Mouse (Mus musculus): ENCODE results near the gene Slamf9. TPM values are rescaled to one million over a fixed set of nuclear protein-coding genes. Genes with fewer than 3 reads are reported as not detected.

Slamf9 gene
- total RNA-seq, 4 experiments from 2014 or later: 0.27 to 2.3 (median 1.1) TPM

- no peak for DNase-seq (ENCODE audit: low spot score)
Measured at GRCm38 (mm10) chr1:172489585-172490250, 14.6 kb downstream of the Slamf9 start.

GRCm38 (mm10) chr1:172490261-172490661 is 15.1 kb downstream of the Slamf9 start:
- DNase-seq (ENCODE audit: low spot score): peak; percentile 92

- DNase-seq (ENCODE audit: low spot score): no peak
Measured at GRCm38 (mm10) chr1:172492047-172492446, 16.9 kb downstream of the Slamf9 start.

DNA sequence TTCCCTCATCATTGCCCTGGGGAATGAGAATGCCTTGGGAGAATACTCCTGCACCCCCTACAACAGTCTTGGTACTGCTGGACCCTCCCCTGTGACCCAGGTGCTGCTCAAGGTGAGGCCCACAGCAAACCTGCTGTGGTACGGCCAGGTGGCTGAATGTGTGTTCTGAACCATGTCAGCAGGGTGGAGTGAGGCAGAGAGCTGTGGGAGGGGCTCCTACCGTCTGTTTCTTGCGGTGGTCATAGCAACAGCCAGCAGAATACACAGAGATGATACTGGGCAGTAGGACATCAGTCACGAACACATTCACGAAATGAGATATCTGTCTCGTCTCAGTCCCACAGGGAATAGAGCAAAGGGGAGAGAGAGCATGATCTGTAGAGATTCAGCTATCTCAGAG is 18.4 kb downstream of the Slamf9 start:
- DNase-seq (ENCODE audit: low spot score): no peak

- DNase-seq (ENCODE audit: low spot score): no peak
Measured at GRCm38 (mm10) chr1:172496030-172496429, 20.9 kb downstream of the Slamf9 start.

- DNase-seq (ENCODE audit: low spot score): no peak
Measured at GRCm38 (mm10) chr1:172497428-172497827, 22.3 kb downstream of the Slamf9 start.

DNA sequence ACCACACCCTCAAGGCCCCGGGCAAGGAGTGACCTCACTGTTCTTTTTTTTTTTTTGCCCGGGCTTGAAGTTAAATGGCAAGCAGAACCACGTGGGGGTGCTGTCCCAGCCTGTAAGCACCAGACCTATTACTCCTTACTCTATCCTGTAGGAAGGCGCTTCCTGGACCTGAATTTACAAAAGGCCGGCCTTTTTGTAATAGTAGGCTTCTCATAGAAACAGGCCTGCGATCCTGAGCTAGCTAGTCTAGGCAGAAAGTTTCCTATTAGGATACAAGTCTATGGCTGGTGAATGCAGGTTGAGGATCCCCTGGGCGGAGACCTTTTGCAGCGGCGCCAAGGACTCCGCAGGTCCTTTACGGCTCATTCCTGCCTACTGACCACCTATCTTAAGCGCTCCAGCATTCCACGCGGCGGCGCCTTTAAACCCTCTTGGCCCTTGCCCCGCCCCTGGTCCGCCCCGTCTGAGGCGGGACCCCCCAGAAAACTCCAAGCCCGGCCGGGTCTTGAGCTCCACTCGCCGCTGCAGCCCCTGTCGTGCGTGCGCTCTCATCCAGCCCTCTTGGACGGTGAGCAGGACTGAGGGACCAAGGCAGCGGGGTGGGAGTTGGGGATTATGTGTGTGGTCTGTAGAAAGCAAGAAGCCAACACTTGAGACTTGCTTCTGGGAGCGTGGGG is 24.7 kb downstream of the Slamf9 start, which contains the start of gene Tagln2:
Gene Tagln2, plus strand, starts transcription at position 283 of the 677 bp plus-strand sequence.
- DNase-seq (ENCODE audit: low spot score): peak; percentile 92

DNA sequence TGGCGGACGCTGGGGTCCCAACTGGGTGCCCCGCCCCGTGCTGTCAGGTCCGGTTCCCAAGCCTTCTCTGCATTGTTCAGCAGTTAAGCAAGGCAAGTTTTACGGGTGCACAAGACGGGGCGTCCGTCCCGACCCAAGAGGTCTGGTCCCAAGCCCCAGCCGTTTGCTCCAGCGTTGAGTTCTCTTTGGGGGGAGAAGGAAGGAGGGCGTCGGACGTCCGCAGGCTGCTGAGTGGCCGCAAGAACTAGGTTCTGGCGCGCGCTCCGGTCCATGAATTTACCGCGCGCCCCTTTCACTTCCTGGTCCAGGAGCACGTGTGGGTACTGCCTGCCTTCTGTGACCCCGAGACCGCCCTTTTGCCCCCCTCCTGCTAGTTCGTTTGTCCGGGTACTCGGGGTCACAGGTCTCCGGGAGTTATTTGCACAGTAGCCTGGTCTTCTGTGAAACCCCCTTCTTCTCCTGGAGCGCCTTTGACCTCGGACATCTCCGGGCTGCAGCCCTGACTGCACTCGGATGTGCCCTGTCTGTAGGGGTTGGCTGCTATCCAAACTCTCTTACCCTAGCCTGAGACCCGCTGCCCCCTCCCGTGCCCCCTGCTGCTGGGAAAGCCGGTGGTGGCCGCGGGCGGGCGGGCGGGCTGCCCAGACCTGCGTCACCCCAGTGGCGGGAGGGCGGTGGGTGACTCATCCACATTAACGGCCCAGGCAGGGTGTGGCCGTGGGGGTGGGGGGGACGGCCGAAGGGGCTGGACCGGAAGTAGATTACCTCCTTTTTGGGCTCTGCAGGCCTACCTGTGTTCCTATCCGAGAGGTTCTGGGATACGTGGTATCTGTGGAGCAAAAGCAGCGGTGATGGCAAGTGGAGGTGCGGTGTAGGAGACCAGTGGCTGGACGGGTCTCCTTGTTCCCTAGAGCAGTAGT is 25.6 kb downstream of the Slamf9 start:
- DNase-seq (ENCODE audit: low spot score): peak; percentile 66

DNA sequence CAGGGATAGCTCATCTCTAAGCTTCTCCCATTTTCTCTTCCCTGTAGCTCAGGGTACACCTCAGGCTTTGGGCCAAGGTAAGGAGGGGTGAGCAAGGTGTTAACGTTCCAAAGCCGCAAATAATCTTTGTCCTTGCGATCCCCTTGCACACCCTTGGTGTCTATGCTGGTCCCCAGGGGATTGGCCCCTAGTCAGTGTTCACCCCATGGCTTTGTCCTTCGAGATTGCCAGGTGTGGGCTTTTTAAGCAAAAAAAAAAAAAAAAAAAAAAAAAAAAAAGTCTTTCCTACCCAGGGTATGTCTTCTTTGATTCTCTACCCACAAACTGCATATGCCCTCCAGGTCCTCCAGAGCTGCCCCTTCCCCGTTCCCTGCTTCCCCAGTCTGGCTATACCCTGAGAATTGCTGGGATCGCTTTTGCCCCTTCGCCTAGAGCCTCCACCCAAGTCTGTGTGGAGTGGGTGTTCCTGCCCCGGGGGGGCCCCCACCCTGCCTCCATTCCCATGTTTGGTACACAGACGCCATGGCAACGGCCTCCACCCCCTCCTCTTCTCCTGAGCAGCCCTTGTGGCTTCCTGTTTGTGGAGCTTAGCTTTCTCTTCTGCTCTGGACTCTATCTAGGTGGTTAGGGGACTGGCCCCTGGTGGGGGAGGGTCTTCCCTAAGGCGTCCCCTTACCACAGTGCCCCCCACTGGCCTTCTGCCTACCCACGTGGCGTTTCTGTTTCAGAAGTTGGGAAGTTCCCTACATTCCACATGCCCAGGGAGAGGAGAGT is 26.4 kb downstream of the Slamf9 start:
- DNase-seq (ENCODE audit: low spot score): peak; percentile 88

GRCm38 (mm10) chr1:172502145-172503110 is 27.3 kb downstream of the Slamf9 start:
- peak; percentile 44 for DNase-seq (ENCODE audit: low spot score)

GRCm38 (mm10) chr1:172503111-172503997 is 28.2 kb downstream of the Slamf9 start:
- peak; percentile 44 for DNase-seq (ENCODE audit: low spot score)

DNA sequence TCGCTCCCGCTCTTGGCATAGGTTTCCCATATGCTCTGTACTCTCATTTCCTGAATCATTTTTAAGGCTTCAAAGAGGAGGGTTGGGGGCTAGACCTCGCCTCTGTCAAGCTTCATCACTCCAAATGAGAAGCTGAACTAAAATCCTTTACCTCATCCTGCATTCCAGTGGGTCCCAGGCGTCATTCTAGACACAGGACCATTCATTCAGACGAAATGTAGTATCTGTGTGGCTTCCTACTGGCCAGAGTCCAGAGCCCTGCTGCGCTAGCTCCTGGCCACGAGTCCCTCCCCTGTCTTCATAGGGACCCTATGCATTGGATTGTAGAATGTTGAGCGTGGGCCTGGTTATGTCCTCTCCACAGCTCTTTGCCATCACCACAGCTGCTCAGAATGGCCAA is 29.6 kb downstream of the Slamf9 start:
- no peak for DNase-seq (ENCODE audit: low spot score)

GRCm38 (mm10) chr1:172507001-172507400 is 31.8 kb downstream of the Slamf9 start:
- no peak for DNase-seq (ENCODE audit: low spot score)

- DNase-seq (ENCODE audit: low spot score): no peak
Measured at GRCm38 (mm10) chr1:172507701-172508100, 32.5 kb downstream of the Slamf9 start.

- DNase-seq (ENCODE audit: low spot score): no peak
Measured at GRCm38 (mm10) chr1:172508172-172508571, 33.0 kb downstream of the Slamf9 start.

DNA sequence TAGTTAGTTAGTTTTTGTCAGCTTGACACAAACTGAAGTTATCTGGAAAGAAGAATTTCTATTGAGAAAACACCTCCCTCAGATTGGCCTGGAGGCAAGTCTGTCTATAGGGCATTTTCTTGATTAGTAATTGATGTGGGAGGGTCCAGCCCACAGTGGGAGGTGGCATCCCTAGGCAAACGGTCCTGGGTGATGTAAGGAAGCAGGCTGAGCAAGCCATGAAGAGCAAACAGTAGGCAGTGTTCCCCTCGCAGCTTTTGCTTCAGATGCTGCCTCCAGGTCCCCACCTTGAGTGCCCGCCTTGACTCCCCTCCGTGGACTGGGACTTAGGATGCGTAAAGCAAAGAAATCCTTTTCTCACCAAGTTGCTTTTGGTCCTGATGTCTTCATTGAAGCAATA is 34.1 kb downstream of the Slamf9 start:
- no peak for DNase-seq (ENCODE audit: low spot score)

GRCm38 (mm10) chr1:172509983-172510382 is 34.8 kb downstream of the Slamf9 start:
- no peak for DNase-seq (ENCODE audit: low spot score)

DNA sequence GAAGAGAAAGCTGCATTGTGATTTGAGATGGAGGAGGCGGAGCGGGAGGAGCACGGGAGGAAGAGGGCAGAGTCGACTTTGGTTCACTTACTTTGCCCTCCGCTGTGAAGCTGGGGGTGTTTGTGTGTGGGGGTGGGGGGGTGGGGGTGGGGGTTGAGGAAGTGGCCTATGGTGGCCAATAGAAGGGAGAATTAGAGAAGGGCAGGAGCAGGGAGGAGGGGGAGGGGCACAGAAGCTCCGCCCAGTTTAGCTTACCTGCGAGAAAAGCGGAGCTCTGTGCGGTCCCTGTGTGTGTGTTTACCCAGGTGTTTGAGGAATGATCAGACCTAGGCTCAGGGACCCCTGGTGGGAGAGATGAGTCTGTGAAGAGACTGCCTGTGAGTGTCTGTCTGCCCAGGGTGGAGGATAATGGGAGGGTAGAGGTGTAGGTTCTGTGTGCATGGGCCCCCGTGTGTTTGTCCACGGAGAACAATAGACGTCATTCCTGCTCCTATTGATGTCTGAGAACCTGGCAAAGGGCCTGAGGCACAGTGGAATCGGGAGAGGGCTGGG is 35.3 kb downstream of the Slamf9 start:
- DNase-seq (ENCODE audit: low spot score): no peak

- peak; percentile 85 for DNase-seq (ENCODE audit: low spot score)
Measured at GRCm38 (mm10) chr1:172512962-172513361, 37.8 kb downstream of the Slamf9 start.
